Mouse (Mus musculus): ENCODE measurements around the gene Hyal1. TPM values are rescaled to one million over a fixed set of nuclear protein-coding genes. Genes with fewer than 3 reads are reported as not detected.
A peak's percentile ranks its signal among the peaks of the same experiment; 100 is the strongest.
"Not testable (repeated sequence)": the region's sequence is repeated elsewhere in the genome, so short reads cannot be mapped to it uniquely, and the experiment has no call there.

The Hyal1 gene
- polyA plus RNA-seq, 1 experiment = 4.7 TPM

DNA sequence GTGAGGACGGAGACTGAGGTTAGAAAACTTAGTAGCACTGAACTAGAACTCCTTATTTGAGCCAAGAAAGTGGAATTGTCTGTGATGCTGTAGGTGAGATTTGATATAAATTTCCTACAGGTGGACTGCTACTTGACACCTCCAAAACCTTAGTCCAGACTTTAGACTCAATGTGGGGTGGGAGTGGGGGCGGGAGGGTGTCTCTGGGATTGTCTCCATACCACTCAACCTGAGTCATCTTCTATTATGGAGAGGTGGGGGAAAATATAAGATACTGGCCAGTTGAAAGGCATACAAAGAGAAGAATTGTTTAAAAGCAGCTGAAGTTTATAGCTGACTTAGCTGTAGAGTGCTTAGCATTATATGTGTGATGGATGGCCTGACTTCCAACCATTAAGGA, 21.0 kb upstream of the Hyal1 start:
- Histone ChIP-seq H3K4me1 (ENCODE audit: control insufficient read depth, insufficient read depth, low read length) (peaks cover 28% of the 10 kb centered on the region), H3K4me3 (ENCODE audit: insufficient read depth, low read length) (peak overlapping the region; percentile 83), H3K27ac (ENCODE audit: insufficient read depth, low read depth, low read length) (peak overlapping the region; percentile 95)
- no peak for TF ChIP-seq CTCF (IDR thresholded peaks at IDR 0.05; ENCODE audit: low read depth, low read length)

DNA sequence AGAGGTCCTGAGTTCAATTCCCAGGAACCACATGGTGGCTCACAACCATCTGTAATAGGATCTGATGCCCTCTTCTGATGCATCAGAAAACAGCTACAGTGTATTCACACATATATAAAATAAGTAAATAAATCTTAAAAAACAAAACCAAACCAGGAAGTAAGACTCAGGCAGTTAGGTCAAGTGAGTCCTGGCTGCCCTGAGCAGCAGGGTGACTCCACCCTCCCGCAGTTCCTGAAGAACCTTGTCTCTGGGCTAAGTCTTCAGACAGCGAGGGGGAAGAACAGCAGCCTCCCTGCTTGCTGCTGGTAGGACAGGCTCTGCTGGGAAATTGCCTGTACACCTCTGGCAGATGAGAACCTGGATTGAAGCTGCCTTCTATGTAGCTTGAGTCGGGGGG, 20.4 kb upstream of the Hyal1 start:
- H3K27ac ChIP-seq (ENCODE audit: insufficient read depth, low read depth, low read length) = peak overlapping the region; percentile 95
- peaks cover 24% of the 10 kb centered on the region for H3K4me1 ChIP-seq (ENCODE audit: control insufficient read depth, insufficient read depth, low read length)
- TF ChIP-seq CTCF (IDR thresholded peaks at IDR 0.05; ENCODE audit: low read depth, low read length) = no peak
- no peak for TF ChIP-seq POLR2A (IDR thresholded peaks at IDR 0.05; ENCODE audit: borderline replicate concordance, low read depth, low read length)
- peak overlapping the region; percentile 83 for H3K4me3 ChIP-seq (ENCODE audit: insufficient read depth, low read length)

- Histone ChIP-seq H3K4me3 (ENCODE audit: insufficient read depth, low read length) (peak within 1 kb of the TSS; percentile 87), H3K27ac (ENCODE audit: insufficient read depth, low read depth, low read length) (peak within 1 kb of the TSS; percentile 51), H3K4me1 (ENCODE audit: control insufficient read depth, insufficient read depth, low read length) (peaks cover 27% of the 10 kb centered on the region)
- TF ChIP-seq CTCF (IDR thresholded peaks at IDR 0.05; ENCODE audit: low read depth, low read length) (no peak), POLR2A (IDR thresholded peaks at IDR 0.05; ENCODE audit: borderline replicate concordance, low read depth, low read length) (no peak)
Measured at GRCm38 (mm10) chr9:107563029-107563581, 13.6 kb upstream of the Hyal1 start, which contains the start of gene Tusc2. Gene Tusc2, plus strand, starts transcription at chr9:107563255.

DNA sequence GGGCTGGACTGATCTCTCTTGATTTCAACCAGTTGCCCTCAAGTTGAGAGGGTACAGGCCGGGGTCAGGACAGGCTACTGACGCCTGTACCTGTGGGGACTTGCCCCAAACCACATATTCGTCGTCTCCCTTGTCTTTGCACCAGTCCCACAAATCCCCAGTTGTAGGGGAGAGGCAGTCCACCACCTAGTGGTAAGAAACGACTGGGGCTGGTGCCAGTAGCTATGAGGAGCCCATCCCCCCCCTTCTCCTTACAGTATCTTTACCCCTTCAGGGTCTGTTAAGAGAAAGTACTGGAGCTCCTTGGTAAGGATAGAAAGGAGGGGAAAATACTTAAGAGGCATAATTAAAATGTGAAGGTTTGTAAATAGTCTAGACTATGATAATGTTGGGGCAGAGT, 11.2 kb upstream of the Hyal1 start:
- peaks cover 36% of the 10 kb centered on the region for H3K4me1 ChIP-seq (ENCODE audit: control insufficient read depth, insufficient read depth, low read length)
- not testable (repeated sequence) for H3K4me3 ChIP-seq (ENCODE audit: insufficient read depth, low read length); H3K27ac ChIP-seq (ENCODE audit: insufficient read depth, low read depth, low read length)

- Histone ChIP-seq H3K4me3 (ENCODE audit: insufficient read depth, low read length) (no peak overlapping the region), H3K27ac (ENCODE audit: insufficient read depth, low read depth, low read length) (peak overlapping the region; percentile 35; the same call in 1 of the 2 replicates), H3K4me1 (ENCODE audit: control insufficient read depth, insufficient read depth, low read length) (peaks cover 43% of the 10 kb centered on the region)
- TF ChIP-seq CTCF (IDR thresholded peaks at IDR 0.05; ENCODE audit: low read depth, low read length) = peak; percentile 66
- no peak for TF ChIP-seq POLR2A (IDR thresholded peaks at IDR 0.05; ENCODE audit: borderline replicate concordance, low read depth, low read length)
Measured at GRCm38 (mm10) chr9:107566041-107566709, 10.6 kb upstream of the Hyal1 start.

DNA sequence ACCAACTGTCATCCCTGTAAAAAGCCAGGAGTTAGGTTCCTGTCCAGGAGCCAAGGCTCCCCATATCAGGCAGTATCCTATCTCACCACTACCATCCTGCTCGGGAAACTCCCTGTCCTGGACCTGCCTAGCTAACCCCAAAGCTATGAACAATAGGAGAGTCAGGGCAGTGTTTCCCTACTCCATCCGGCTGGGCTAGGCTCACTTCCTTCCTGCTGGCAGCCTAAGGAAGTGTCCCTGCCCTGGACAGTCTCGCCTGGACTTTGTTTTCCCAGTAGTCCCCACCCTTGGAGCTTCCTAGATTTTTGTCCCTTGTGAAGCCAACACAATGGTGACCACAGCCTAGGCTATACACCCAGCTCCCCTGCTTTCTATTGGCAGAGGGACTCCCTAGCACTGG, 9.9 kb upstream of the Hyal1 start:
- TF ChIP-seq POLR2A (IDR thresholded peaks at IDR 0.05; ENCODE audit: borderline replicate concordance, low read depth, low read length) (no peak), CTCF (IDR thresholded peaks at IDR 0.05; ENCODE audit: low read depth, low read length) (no peak)
- peak overlapping the region; percentile 35 for H3K27ac ChIP-seq (ENCODE audit: insufficient read depth, low read depth, low read length)
- H3K4me3 ChIP-seq (ENCODE audit: insufficient read depth, low read length) = no peak overlapping the region
- peaks cover 49% of the 10 kb centered on the region for H3K4me1 ChIP-seq (ENCODE audit: control insufficient read depth, insufficient read depth, low read length)

- Histone ChIP-seq H3K4me1 (ENCODE audit: control insufficient read depth, insufficient read depth, low read length) (peaks cover 51% of the 10 kb centered on the region), H3K4me3 (ENCODE audit: insufficient read depth, low read length) (peak within 1 kb of the TSS; percentile 85), H3K27ac (ENCODE audit: insufficient read depth, low read depth, low read length) (peak within 1 kb of the TSS; percentile 76)
- no peak for TF ChIP-seq CTCF (IDR thresholded peaks at IDR 0.05; ENCODE audit: low read depth, low read length)
- TF ChIP-seq POLR2A (IDR thresholded peaks at IDR 0.05; ENCODE audit: borderline replicate concordance, low read depth, low read length) = no peak
Measured at GRCm38 (mm10) chr9:107567702-107568319, 8.9 kb upstream of the Hyal1 start, which contains the start of gene Hyal2. Gene Hyal2, plus strand, starts transcription at chr9:107567945.

DNA sequence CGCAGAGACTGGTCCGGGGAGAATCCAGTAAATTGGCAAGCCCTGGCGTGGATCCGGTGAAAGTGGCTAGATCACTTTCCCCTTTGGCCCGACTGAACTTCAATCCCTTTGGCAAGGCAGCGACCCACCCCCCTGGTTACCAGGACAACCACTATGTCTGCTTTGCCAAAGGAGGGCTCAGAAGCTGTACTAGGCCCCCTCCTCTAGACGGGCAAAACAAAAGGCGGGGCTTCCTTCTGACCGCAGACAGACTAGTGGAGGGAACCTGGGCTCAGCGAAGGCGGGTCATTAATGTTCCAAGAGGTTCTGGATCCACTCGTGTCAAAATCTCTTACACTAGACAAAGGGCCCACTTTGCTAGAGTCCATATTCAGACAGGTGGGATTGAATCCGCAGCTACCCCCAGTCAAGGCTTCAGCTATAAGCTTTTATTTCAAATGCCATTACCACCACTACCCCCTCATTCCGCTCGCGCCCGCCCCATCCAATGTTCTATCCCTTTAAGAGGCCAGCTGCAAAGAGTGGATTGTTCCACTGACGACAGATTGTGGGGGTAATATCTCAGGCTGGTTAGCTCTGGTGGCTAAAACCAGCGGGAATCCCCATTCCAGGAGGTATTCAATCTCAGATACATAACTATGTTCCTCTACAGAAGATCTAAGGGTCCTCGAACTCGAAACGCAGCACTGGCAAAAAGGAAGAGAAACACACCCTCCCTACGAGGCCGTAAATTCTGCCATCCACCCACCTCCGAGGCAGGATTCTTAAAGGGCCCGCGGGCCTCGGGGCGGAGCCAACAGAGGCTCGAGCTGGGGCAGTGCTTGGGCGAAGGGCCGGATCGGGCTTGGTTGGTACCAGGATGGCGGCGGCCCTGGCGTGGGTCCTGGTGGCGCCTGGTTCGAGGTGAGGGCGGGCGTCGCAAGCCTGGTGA, 8.1 kb upstream of the Hyal1 start:
- no peak for TF ChIP-seq POLR2A (IDR thresholded peaks at IDR 0.05; ENCODE audit: borderline replicate concordance, low read depth, low read length)
- no peak for TF ChIP-seq CTCF (IDR thresholded peaks at IDR 0.05; ENCODE audit: low read depth, low read length)
- H3K4me1 ChIP-seq (ENCODE audit: control insufficient read depth, insufficient read depth, low read length) = peaks cover 56% of the 10 kb centered on the region
- H3K4me3 ChIP-seq (ENCODE audit: insufficient read depth, low read length) = peak overlapping the region; percentile 85
- peak overlapping the region; percentile 76 for H3K27ac ChIP-seq (ENCODE audit: insufficient read depth, low read depth, low read length)

DNA sequence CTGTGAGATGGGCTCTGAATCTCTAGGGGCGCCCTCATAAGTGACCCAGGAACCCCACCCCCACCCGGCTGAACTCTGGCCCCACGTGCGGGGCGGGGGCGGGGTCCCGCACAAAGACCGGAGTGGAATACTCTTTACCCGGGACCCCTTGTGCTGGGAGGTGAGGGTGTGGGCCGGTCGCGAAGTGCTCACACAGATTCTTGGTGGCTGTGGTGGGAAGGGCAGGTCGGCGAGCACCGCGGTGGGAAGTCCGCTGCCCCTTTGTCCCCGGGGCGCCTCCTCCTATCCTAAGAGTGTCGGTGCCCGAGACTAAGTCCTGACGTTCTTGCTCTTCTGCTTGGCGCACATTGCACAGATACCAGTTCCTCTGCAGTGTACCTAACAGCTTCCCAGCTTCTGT, 7.5 kb upstream of the Hyal1 start:
- TF ChIP-seq CTCF (IDR thresholded peaks at IDR 0.05; ENCODE audit: low read depth, low read length) = no peak
- no peak for TF ChIP-seq POLR2A (IDR thresholded peaks at IDR 0.05; ENCODE audit: borderline replicate concordance, low read depth, low read length)
- H3K4me1 ChIP-seq (ENCODE audit: control insufficient read depth, insufficient read depth, low read length) = peaks cover 54% of the 10 kb centered on the region
- peak overlapping the region; percentile 46 for H3K27ac ChIP-seq (ENCODE audit: insufficient read depth, low read depth, low read length)
- peak overlapping the region; percentile 85 for H3K4me3 ChIP-seq (ENCODE audit: insufficient read depth, low read length)
